Mouse (Mus musculus) heart, adult 2 months (tissue): ENCODE measurements around the gene Slc12a1.

Source experiments
- CTCF ChIP-seq: fragments of 200-600 bp; IDR thresholded peaks from 2 replicates; pipeline ENCODE4 v1.8.1; 2022; ENCODE audit warnings: antibody characterized with exemption, mild to moderate bottlenecking, moderate library complexity
- POLR2A ChIP-seq: fragments of 200-500 bp; IDR thresholded peaks from 2 replicates; pipeline ENCODE4 v1.6.1; 2011; ENCODE audit warnings: mild to moderate bottlenecking, low read depth, low read length, control low read depth; ENCODE audit not compliant: insufficient read depth

DNA sequence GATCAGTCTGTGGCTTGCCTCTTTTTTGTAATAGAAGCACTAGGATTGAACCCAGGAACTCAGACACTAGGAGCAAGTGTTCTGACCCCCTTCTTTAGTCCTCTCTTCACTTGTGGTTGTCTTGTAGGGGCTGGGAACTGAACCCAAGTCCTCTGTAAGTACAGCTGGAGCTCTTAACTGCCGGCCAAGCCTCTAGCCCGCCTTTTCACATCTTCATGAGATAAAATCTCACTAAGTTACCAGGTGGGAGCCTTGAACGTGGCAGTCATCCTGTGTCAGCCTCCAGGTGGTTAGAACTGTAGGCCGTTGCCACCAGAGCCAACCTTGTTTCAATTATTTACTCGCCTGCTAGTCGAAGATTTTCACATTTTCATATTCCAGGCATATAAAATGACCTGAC is 101.4 kb downstream of the Slc12a1 start:
- TF ChIP-seq CTCF, result no peak
- no peak for TF ChIP-seq POLR2A
